Mouse (Mus musculus) adrenal gland, adult 18-20 months (tissue): ENCODE measurements around the gene Carnmt1. TPM values are rescaled to one million over a fixed set of nuclear protein-coding genes. Genes with fewer than 3 reads are reported as not detected.
A peak's percentile ranks its signal among the peaks of the same experiment; 100 is the strongest.

ENCODE experiments used
- DNase-seq, 2 experiments: peaks; one replicate each; pipeline ENCODE4 v3.0.0; 2021 to 2022; ENCODE audit warnings: low spot score in 2 of 2
- total RNA-seq, 2 experiments: library from RNA; stranded (reverse); gene quantifications; 1 replicate in 1 of 2; 2 replicates in 1 of 2; pipeline ENCODE4 v1.2.3; 2021

The Carnmt1 gene
- total RNA-seq, 2 experiments from 2014 or later: 22.8 to 25.0 TPM

DNA sequence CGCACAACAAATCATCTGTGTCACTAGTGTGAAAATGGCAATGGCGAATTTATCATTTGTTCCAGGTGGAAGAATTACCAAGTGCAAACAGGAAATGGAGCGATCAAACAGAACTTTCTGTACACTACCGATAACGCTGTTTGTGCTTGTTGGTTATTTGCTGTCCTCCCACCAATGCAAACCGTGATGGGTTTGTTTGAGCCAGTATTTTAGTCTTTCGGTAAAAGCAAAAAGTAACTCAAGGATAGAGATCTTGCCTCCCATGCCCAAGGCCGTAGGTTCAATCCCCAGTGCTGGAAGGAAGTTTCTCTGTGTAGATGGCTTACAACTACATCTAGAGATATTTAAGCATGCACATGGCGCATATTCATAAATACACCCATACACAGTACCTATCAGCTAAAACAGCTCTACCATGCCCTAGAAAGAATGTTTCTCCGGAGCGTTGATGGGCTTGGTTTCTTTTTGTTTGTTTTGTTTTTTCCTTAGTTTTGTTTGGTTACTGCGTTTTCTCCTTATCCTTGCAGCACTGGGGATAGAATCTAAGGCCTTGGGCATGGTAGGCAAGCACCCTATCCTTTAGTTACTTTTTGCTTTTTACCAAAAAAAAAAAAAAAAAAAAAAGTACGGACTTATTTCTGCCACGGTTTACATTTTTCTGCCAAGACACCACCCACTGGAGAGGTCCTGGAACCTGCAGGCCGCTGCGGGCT, 41.7 kb downstream of the Carnmt1 start:
- DNase-seq: no peak

GRCm38 (mm10) chr19:18712866-18713300, 42.3 kb downstream of the Carnmt1 start, which contains the start of gene D030056L22Rik:
D030056L22Rik (plus strand) TSS chr19:18713193.
- peak; percentile 97 to 98 for DNase-seq

GRCm38 (mm10) chr19:18713357-18713756, 42.8 kb downstream of the Carnmt1 start:
- peak; percentile 41 to 55 for DNase-seq

DNA sequence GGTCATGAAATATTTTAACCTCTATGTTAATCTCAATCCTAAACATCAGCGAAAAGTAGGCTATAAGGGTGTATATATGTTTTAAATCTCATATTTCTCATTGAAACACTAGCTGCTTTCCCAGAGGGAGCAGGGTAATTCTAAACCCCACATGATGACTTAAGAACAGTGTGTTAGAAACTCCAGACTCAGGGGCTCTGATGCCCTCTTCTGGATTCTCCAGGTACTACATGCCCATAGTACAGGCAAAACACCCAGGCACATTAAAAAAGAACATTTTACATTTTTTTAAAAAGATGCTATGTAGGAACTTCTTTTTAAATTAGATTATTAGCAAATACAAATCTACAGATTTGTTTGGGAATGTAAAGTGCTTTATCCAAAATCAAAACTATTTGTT, 45.8 kb downstream of the Carnmt1 start:
- peak; percentile 35 to 52 for DNase-seq

DNA sequence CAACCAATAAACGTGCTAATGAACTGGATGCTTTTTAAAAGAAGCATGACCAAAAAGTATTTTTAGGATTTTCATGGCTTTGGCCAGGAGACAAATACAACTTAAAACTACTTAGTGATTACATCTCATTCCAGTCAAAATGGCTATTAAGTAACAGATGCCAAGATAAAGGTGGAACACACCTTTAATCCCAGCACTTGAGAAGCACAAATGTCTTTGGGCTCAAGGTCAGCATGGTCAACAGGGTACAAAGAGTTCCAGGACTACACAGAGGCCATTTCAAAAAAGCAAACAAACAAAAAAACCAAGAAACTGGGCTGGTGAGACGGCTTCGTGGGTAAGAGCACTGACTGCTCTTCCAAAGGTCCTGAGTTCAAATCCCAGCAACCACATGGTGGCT, 49.8 kb downstream of the Carnmt1 start:
- no peak for DNase-seq

DNA sequence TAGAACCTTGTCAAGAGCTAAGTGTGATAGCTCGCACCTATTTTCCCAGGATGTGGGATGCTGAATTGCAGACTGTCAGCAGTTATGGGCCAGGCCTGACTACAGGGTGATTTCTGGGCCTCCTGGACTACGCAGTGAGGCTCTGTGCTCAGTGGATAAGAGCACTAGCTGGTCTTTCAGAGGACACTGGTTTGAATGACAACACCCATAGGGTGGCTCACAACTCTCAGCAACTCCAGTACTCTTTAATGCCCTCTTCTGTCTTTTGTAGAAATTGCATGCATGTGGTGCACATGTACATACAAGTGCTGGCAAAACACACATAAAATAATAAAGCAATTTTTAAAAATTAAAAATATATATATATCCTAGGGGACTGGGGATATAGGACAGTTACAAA, 54.6 kb downstream of the Carnmt1 start:
- DNase-seq: no peak

GRCm38 (mm10) chr19:18730255-18730654, 59.7 kb downstream of the Carnmt1 start:
- no peak for DNase-seq

DNA sequence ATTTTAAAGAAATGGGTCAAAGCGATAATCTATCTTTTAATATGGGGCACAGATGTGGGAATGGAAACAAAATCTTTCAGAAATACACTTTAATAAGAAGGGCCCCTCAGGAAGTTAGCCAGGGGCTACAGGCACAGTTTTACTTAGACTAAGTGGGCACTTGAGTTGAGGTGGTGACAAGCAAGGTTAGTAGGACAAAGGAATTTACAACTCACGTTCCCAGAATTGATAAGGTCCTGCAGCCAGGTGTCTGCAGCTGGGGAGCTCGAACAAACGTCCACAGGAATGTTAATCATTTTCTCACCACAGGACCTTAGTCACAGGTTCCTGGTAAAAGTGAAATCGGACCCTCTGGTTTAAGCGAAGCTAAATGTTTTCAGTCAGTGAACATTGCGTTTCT, 60.5 kb downstream of the Carnmt1 start:
- no peak for DNase-seq

- no peak for DNase-seq
Observed at GRCm38 (mm10) chr19:18735901-18736300, 65.3 kb downstream of the Carnmt1 start.

DNA sequence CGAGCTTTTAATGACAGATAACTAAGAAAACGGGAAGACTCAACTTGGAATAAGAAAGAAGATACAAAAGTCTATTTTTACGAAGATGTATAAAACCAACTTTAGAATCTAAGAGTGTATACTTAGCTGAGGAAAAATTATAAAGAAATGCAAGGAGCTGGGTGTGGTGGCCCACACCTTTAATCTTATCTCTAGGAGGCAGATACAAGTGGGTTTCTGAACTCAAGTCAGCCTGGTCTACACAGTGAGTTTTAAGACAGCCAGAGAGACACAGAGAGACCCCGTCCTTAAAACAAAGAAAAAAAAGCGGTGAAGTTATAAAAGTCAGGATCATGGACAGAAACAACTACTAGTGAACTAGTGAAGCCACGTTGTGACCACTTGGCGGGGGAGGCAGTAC, 68.6 kb downstream of the Carnmt1 start:
- no peak for DNase-seq

DNA sequence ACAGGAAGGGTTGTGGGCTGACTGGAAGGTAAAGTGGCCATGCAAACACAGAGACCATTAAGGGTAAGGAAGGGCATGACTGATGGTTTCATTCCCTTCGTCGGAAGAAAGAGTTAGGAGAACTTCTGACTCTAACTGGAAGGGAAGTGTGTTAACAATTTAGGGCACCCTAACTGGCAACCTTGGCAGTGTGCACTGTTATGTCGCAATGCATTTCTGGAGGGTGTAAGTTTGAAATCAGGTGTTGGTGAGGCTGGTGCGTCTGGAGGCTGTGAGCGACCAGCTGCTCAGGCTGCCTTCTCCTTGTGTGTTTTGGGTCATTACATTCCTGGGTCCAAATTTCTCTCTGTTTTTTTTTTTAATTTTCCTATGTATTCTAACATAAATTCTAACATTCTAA, 73.4 kb downstream of the Carnmt1 start:
- no peak for DNase-seq

DNA sequence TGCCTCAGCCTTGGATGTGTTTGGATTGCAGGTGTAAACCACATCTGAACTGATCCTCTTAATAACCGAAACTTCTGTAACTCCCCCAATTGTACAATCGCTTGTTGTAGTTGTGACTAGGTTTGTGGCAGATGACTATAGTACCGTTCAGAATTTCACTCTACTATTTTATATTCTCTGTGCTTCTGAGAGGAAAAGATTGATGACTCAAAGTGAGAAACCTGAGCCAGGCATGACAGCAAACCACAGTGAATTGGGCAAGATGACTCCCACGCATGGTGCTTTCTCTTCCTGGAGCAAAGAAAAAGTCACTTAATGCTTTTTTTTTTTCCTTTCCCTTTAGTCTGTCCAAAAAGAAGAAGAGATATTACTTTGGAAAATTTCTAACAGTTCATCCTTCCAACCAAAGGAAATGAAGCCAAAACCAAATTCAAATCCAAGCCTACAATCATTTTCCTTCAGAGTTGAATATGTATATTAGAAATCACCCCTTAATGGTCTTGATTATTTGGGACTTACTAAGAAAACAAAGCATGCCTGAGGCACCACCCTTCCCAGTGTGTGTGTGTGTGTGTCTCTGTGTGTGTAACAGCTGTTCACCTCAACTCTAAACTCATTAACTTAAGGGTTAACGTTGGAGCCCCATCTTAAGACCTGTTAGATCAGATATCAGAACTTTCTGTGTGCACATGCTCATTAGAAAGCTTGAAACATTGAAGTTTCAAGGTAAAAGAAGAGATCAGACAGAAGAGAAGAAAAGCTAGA, 76.2 kb downstream of the Carnmt1 start:
- DNase-seq: no peak

DNA sequence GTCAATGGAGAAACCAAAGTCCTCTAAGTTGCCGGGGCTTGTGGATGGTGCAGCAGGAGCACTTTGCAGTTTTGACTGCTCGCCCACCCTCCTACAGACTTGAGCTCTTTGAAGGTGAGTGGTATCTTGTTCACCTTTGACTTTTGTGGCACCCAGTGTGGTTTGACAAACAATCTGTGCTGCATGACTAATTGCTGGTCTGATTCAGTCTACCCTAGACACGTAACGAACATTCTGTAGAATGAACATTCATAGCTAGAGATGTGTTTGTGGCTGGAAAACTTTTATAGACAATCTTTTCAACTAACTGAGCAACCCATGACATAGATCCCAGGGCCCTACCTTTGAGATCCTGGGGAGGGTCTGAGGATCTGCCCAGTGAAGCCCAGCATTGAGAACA, 76.8 kb downstream of the Carnmt1 start:
- DNase-seq: no peak

GRCm38 (mm10) chr19:18749598-18750339, 79.2 kb downstream of the Carnmt1 start, which contains the start of gene Trpm6:
Trpm6 (plus strand) TSS chr19:18749983.
- DNase-seq: peak in 1 of 2 experiments; percentile 2

Other genes starting within 250 kb of the Carnmt1 start
- 100 to 1,000 TPM; 111 to 124 TPM for gene Ostf1, start 38.9 kb upstream of the Carnmt1 start, total RNA-seq
- gene Nmrk1, start 38.8 kb upstream of the Carnmt1 start, total RNA-seq: 10 to 100 TPM; 11.1 to 14.3 TPM
- 10 to 100 TPM; 12.8 to 13.4 TPM for gene D030056L22Rik, start 42.4 kb downstream of the Carnmt1 start, total RNA-seq
- not detected for gene Trpm6, start 79.2 kb downstream of the Carnmt1 start, total RNA-seq